Mouse (Mus musculus): ENCODE measurements at regions not wholly inside any gene's neighbourhood (a gene's known extent, or its start where the extent isn't known, plus 50 kb on each side); places are given as distances from the start of the nearest gene placed in this dataset.

GRCm38 (mm10) chr14:76877306-76877705 lies 159.3 kb upstream of the Ccdc122 start:
- Histone ChIP-seq H3K27me3 (0 out of 2 replicates have a peak, but pooled peaks cover 10% of the 10 kb centered on the region), H3K4me2 (replicated peaks) (no peak overlapping the region), H3K9ac (replicated peaks) (no peak overlapping the region), H3K9me3 (no peaks in the 10 kb centered on the region), H3K4me3 (replicated peaks) (no peak overlapping the region), H3K36me3 (no peaks in the 10 kb centered on the region), H3K4me1 (replicated peaks) (peaks cover 33% of the 10 kb centered on the region), H3K27ac (no peak overlapping the region)
- no peak for ATAC-seq
- whole genome bisulfite sequencing, result 85% methylated on average over 5 of the region's 5 CpGs

- Histone ChIP-seq H3K27me3 (0 out of 2 replicates have a peak, but pooled peaks cover 8% of the 10 kb centered on the region), H3K27ac (no peak overlapping the region), H3K9ac (replicated peaks) (no peak overlapping the region), H3K9me3 (no peaks in the 10 kb centered on the region), H3K4me2 (replicated peaks) (no peak overlapping the region), H3K4me3 (replicated peaks) (no peak overlapping the region), H3K4me1 (replicated peaks) (peaks cover 25% of the 10 kb centered on the region), H3K36me3 (no peaks in the 10 kb centered on the region)
- ATAC-seq, result no peak
- 55% methylated on average over 7 of the region's 7 CpGs for WGBS
These were observed 160.6 kb upstream of the Ccdc122 start for GRCm38 (mm10) chr14:76876015-76876414.

DNA sequence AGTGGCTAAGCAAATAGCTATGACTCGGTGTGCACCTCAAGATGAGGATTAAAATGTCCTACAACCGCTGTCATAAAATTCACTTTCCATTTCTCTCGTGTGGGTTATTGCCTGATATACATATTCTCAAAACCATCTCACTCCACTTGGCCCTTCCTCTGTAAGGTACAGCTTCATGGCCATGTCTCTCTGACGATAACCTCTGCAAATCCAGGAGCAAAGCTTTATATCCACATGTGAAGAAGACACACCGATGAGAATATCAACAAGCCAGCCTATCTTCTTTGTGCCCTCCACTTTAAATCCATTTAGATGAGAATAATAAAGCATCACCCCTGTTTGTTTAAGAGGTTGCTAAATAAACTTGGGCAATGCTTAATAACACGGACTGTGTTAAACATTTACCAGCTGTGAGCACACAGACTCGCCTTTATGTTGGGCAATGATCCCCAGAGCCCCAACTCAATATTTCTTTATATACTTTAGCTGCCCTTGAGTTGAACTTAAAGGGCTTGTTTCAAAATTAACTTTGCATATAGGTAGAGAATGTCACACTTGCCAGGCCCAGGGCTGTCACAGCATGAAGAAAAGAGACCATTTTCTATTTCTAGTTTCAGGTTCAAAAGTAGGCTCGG lies 161.2 kb upstream of the Ccdc122 start:
- ATAC-seq, result peak; percentile 40; the same call in 1 of the 2 replicates

DNA sequence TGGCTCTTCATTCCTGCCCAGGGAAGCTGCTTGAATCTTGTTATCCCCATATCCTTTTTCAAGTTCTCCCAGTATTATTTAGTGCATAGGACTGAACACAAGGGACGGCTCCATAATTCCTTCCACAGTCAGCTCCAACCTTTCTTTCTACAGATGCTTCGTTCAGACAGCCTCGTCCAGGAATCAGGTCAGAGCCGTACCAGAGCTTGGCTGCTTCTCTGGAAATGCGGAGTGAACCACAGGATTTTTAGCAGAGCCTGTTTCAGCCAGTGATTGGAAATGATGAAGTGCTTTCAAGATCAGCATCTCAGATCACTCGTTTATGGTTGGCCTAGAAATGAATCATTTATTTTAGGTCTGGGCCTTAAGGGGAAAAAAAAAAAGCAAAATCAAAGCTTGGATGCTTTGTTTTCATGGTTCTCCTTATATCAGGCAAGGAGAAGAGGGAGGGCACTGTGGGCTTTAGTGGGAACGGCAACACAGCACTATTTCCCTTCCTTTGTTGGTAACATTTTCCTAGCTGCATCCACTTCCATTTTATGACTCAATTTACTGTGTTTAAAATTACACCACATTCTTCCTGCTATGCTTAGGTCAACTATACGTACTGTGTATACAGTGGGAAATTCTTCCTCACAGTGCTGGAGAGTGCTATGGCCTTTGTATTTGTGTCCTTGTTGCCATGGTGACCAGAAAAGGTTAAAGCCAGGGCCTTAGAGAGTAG lies 161.9 kb upstream of the Ccdc122 start:
- no peaks in the 10 kb centered on the region for H3K27me3 ChIP-seq
- H3K9me3 ChIP-seq, result no peaks in the 10 kb centered on the region
- 28% methylated on average over 8 of the region's 8 CpGs for WGBS
- peaks cover 25% of the 10 kb centered on the region for H3K4me1 ChIP-seq (replicated peaks)
- ATAC-seq, result peak; percentile 94
- H3K9ac ChIP-seq (replicated peaks), result 0 out of 2 replicates have a peak overlapping the region, but pooled peaks have one; percentile 19
- no peaks in the 10 kb centered on the region for H3K36me3 ChIP-seq
- no peak overlapping the region for H3K4me2 ChIP-seq (replicated peaks)
- no peak overlapping the region for H3K4me3 ChIP-seq (replicated peaks)
- H3K27ac ChIP-seq, result peak overlapping the region; percentile 74

More for the DNA sequence above, 161.2 kb upstream of the Ccdc122 start:
- no peak overlapping the region for H3K4me2 ChIP-seq (replicated peaks)
- peaks cover 25% of the 10 kb centered on the region for H3K4me1 ChIP-seq (replicated peaks)
- H3K27ac ChIP-seq, result peak overlapping the region; percentile 74
- no peak overlapping the region for H3K9ac ChIP-seq (replicated peaks)
- 0 out of 2 replicates have a peak, but pooled peaks cover 2% of the 10 kb centered on the region for H3K27me3 ChIP-seq
- no peaks in the 10 kb centered on the region for H3K9me3 ChIP-seq
- H3K36me3 ChIP-seq, result no peaks in the 10 kb centered on the region
- 47% methylated on average over 8 of the region's 8 CpGs for WGBS
- no peak overlapping the region for H3K4me3 ChIP-seq (replicated peaks)

GRCm38 (mm10) chr14:76873684-76874083 lies 162.9 kb upstream of the Ccdc122 start:
- Histone ChIP-seq H3K27me3 (no peaks in the 10 kb centered on the region), H3K36me3 (no peaks in the 10 kb centered on the region), H3K4me2 (replicated peaks) (no peak overlapping the region), H3K4me3 (replicated peaks) (no peak overlapping the region), H3K4me1 (replicated peaks) (peaks cover 25% of the 10 kb centered on the region), H3K9ac (replicated peaks) (no peak overlapping the region), H3K27ac (peak overlapping the region; percentile 67; the same call in 1 of the 2 replicates), H3K9me3 (0 out of 2 replicates have a peak, but pooled peaks cover 7% of the 10 kb centered on the region)
- WGBS, result 79% methylated on average over 5 of the region's 5 CpGs
- ATAC-seq, result no peak

DNA sequence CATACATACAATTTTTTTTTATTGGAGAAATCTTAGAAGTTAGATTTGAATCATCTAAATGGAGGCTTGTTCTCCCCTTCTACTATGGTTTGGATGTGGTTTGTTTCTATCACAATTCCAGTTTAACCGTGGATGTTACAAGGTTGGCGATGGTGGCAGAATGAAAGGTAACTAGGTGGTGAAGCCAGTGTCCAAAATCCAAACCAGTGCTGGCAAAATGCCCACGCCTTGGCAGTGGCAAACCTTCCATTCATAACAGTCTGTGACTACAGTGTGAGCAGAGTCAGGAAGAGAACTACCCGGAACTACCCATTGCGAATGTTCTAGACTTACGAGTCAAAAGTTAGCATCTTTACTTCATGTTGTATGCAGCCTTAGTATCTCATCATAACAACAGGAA lies 163.6 kb upstream of the Ccdc122 start:
- H3K27me3 ChIP-seq, result no peaks in the 10 kb centered on the region
- no peak overlapping the region for H3K9ac ChIP-seq (replicated peaks)
- peaks cover 25% of the 10 kb centered on the region for H3K4me1 ChIP-seq (replicated peaks)
- no peak overlapping the region for H3K27ac ChIP-seq
- H3K9me3 ChIP-seq, result 0 out of 2 replicates have a peak, but pooled peaks cover 7% of the 10 kb centered on the region
- 92% methylated on average over 6 of the region's 6 CpGs for WGBS
- H3K4me3 ChIP-seq (replicated peaks), result no peak overlapping the region
- no peak overlapping the region for H3K4me2 ChIP-seq (replicated peaks)
- ATAC-seq, result no peak
- H3K36me3 ChIP-seq, result no peaks in the 10 kb centered on the region

- 85% methylated on average over 7 of the region's 7 CpGs for WGBS
- no peak for ATAC-seq
These were observed 164.1 kb upstream of the Ccdc122 start for GRCm38 (mm10) chr14:76872510-76872909.

DNA sequence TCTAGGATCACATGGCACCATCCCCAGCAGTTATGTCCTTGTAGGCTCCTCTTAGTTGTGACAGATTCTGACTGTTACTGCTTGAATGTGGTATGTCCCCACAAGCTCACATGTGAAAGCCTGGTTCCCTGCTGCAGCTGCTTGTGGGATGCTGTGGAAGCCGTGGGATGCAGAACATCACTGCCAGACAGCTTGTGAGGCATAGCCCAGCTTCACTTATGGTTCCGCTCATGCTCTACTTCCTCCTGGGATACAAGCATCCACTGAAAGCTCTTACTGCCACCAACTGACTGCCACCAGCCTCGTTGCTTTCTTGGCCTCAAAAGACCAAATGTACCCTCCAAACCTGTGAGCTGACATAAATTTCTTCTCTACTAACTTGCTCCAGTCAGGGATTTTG lies 167.7 kb upstream of the Ccdc122 start:
- 89% methylated on average over 3 of the region's 3 CpGs for WGBS

More at GRCm38 (mm10) chr14:76872510-76872909, 164.1 kb upstream of the Ccdc122 start:
- H3K4me2 ChIP-seq (replicated peaks), result no peak overlapping the region
- no peak overlapping the region for H3K9ac ChIP-seq (replicated peaks)
- no peaks in the 10 kb centered on the region for H3K27me3 ChIP-seq
- no peak overlapping the region for H3K4me3 ChIP-seq (replicated peaks)
- H3K9me3 ChIP-seq, result 0 out of 2 replicates have a peak, but pooled peaks cover 7% of the 10 kb centered on the region
- no peak overlapping the region for H3K27ac ChIP-seq
- H3K36me3 ChIP-seq, result no peaks in the 10 kb centered on the region
- peaks cover 25% of the 10 kb centered on the region for H3K4me1 ChIP-seq (replicated peaks)

DNA sequence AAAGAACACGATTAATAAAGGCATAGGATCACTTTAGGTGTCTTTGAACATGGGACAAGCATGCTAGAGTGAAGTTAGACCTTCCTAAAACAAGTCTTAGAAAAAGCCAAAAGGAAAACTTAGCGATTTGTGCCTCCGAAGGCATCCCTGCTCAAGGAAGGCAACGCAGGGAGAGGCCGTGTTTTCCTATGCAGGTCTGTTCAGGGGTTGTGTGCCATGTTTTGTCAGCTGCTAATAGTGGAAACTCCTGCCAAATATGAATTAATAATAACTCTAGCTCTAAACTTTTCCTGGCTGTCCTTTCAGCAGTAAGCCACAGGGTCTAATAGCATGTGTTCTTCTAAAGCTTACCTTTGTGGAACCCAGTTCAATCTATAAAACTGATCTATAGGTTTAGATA lies 168.4 kb upstream of the Ccdc122 start:
- H3K27ac ChIP-seq, result no peak overlapping the region

More for the DNA sequence above, 167.7 kb upstream of the Ccdc122 start:
- Histone ChIP-seq H3K27ac (no peak overlapping the region), H3K36me3 (no peaks in the 10 kb centered on the region), H3K9me3 (0 out of 2 replicates have a peak, but pooled peaks cover 7% of the 10 kb centered on the region), H3K9ac (replicated peaks) (no peak overlapping the region), H3K27me3 (no peaks in the 10 kb centered on the region), H3K4me1 (replicated peaks) (peaks cover 6% of the 10 kb centered on the region), H3K4me3 (replicated peaks) (no peak overlapping the region), H3K4me2 (replicated peaks) (no peak overlapping the region)
- ATAC-seq, result no peak

GRCm38 (mm10) chr14:76864664-76865063 lies 171.9 kb upstream of the Ccdc122 start:
- Histone ChIP-seq H3K27me3 (no peaks in the 10 kb centered on the region), H3K36me3 (no peaks in the 10 kb centered on the region), H3K27ac (no peak overlapping the region), H3K4me2 (replicated peaks) (no peak overlapping the region), H3K9ac (replicated peaks) (no peak overlapping the region), H3K9me3 (0 out of 2 replicates have a peak, but pooled peaks cover 7% of the 10 kb centered on the region), H3K4me1 (replicated peaks) (no peaks in the 10 kb centered on the region), H3K4me3 (replicated peaks) (no peak overlapping the region)
- 52% methylated on average over 4 of the region's 4 CpGs for WGBS
- ATAC-seq, result no peak

More for the DNA sequence above, 168.4 kb upstream of the Ccdc122 start:
- H3K4me1 ChIP-seq (replicated peaks), result no peaks in the 10 kb centered on the region
- no peaks in the 10 kb centered on the region for H3K36me3 ChIP-seq
- WGBS, result 92% methylated on average over 5 of the region's 5 CpGs
- no peaks in the 10 kb centered on the region for H3K27me3 ChIP-seq
- no peak overlapping the region for H3K4me3 ChIP-seq (replicated peaks)
- ATAC-seq, result no peak
- no peak overlapping the region for H3K9ac ChIP-seq (replicated peaks)
- H3K9me3 ChIP-seq, result 0 out of 2 replicates have a peak, but pooled peaks cover 7% of the 10 kb centered on the region
- H3K4me2 ChIP-seq (replicated peaks), result no peak overlapping the region

- no peak overlapping the region for H3K4me3 ChIP-seq (replicated peaks)
- no peaks in the 10 kb centered on the region for H3K36me3 ChIP-seq
- H3K4me2 ChIP-seq (replicated peaks), result no peak overlapping the region
- no peak overlapping the region for H3K9ac ChIP-seq (replicated peaks)
- H3K27me3 ChIP-seq, result no peaks in the 10 kb centered on the region
- WGBS, result 80% methylated on average over 13 of the region's 13 CpGs
- H3K27ac ChIP-seq, result no peak overlapping the region
- ATAC-seq, result no peak
- H3K9me3 ChIP-seq, result no peaks in the 10 kb centered on the region
- H3K4me1 ChIP-seq (replicated peaks), result no peaks in the 10 kb centered on the region
These were observed 173.4 kb upstream of the Ccdc122 start for GRCm38 (mm10) chr14:76863035-76863706.

DNA sequence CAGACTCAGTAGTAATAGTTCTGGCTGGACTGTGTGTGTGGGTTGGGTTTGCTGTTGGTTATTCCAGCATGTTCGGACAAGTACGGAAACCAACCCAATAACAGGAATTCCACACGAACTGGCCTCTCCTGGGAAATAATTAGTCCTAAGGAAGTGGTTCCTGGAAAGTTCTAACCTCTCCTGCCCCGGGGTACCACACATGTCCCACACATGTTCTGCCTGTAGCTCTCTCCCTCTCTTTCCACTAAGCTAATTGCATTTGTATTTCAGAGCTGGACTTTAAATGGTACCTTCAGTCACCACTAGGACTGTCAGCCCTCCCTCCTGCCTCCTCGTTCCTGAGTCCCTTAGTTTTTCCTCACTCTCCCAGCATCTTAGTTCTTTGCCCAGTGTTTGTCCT lies 178.2 kb upstream of the Ccdc122 start:
- no peaks in the 10 kb centered on the region for H3K4me1 ChIP-seq (replicated peaks)
- no peak overlapping the region for H3K9ac ChIP-seq (replicated peaks)
- no peaks in the 10 kb centered on the region for H3K9me3 ChIP-seq
- WGBS, result 87% methylated on average over 5 of the region's 5 CpGs
- H3K4me3 ChIP-seq (replicated peaks), result no peak overlapping the region
- no peak overlapping the region for H3K27ac ChIP-seq
- H3K36me3 ChIP-seq, result no peaks in the 10 kb centered on the region
- no peak for ATAC-seq
- no peak overlapping the region for H3K4me2 ChIP-seq (replicated peaks)
- no peaks in the 10 kb centered on the region for H3K27me3 ChIP-seq

Data from midbrain, embryonic 13.5 days (tissue).